Mouse (Mus musculus) heart, postnatal 4 days (tissue): Measurements from ENCODE around the gene Idi2. TPM values are rescaled to one million over a fixed set of nuclear protein-coding genes. Genes with fewer than 3 reads are reported as not detected.
"Not testable (repeated sequence)": the region's sequence is repeated elsewhere in the genome, so short reads cannot be mapped to it uniquely, and the experiment has no call there.

ENCODE experiments used
- DNase-seq: peaks from one replicate; pipeline ENCODE4 v3.0.0; 2021
- total RNA-seq, 2 experiments: library from RNA; stranded (reverse); gene quantifications; 2 replicates each; pipeline ENCODE4 v1.2.3; 2021

Gene Idi2
- not detected for total RNA-seq

DNA sequence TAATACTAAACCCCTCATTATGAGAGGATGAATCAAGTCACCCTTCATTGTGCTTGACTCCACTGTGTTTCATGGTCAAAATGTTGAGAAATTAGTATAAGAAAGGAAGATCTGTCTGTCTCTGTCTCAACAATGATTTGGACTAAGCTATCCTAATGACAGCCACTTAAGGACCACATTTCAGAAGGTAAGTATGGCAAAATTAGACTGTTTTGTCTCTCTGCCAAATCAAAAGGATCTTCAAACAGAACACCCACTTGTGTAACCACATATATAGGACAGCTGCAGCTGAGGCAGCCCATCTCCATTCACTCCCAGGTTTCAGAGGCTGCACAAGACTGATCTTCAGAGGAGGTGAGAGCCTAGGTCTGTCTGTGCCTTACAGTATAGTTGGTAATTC, at the start of gene Idi2:
Idi2 (plus strand) TSS at position 301 of the 400 bp plus-strand sequence.
- not testable (repeated sequence) for DNase-seq

- DNase-seq, result not testable (repeated sequence)
Observed at GRCm38 (mm10) chr13:8905986-8906385, 46.7 kb upstream of the Idi2 start.

GRCm38 (mm10) chr13:8913890-8914289, 38.8 kb upstream of the Idi2 start:
- DNase-seq, result not testable (repeated sequence)

- DNase-seq, result no peak
Observed at GRCm38 (mm10) chr13:8933499-8933898, 19.2 kb upstream of the Idi2 start.

DNA sequence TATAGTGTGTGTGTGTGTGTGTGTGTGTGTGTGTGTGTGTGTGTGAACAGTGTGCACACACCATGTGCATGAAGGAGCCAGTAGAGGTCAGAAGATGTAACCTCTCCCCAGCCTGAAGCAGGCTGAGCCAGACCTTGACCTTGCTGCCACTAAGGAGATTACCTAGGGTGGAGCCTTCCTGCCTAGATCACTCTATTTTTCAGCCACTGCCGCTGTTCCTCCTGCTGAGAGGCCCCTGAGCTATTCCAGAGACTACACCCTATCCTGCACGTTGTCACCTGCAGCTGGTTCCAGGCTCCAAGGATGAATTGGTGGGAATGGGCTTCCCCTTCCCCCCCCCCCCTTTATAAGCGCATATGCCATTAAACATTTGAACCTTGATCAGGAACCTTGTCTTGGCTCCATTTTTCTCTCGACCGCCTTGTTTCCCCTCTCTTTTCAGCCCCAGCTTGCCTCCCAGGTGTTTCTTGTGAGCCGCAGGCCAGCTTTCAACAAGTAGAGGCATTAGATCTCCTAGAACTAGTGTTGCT, 15.0 kb upstream of the Idi2 start:
- not testable (repeated sequence) for DNase-seq

DNA sequence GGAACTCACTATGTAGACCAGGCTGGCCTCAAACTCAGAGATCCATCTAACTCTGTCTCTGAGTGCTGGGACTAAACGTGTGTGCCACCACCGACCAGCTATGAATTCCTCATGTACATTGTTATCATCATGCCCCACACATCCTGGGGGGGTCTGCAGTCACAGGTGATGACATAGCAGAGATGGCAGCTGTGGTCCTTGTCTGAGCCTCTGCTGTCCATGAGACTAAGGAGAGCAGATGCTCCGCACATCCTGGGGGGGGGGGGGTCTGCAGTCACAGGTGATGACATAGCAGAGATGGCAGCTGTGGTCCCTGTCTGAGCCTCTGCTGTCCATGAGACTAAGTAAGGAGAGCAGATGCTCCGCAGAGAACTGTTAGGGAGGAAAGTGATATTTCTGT, 11.6 kb upstream of the Idi2 start:
- DNase-seq, result not testable (repeated sequence)

DNA sequence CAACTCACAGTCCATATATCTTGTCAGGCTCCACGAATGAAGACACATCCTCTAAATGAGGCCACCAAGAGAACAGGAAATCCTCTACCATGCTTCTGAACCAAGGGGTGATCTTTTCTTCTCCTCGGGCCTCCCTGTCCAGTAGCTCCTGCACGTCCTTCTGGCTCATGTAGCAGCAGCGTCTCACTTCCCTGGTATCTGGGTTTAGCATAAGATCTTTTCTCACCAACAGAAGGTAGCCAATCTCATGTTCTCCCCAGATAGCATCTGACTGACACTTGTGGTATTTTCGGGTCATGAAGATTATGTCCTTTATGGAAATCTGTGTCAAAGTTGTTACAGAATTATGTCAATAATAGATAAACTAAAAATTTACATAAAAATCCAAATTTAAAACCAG, 11.0 kb upstream of the Idi2 start:
- not testable (repeated sequence) for DNase-seq

- not testable (repeated sequence) for DNase-seq
Observed at GRCm38 (mm10) chr13:8943828-8944227, 8.8 kb upstream of the Idi2 start.

DNA sequence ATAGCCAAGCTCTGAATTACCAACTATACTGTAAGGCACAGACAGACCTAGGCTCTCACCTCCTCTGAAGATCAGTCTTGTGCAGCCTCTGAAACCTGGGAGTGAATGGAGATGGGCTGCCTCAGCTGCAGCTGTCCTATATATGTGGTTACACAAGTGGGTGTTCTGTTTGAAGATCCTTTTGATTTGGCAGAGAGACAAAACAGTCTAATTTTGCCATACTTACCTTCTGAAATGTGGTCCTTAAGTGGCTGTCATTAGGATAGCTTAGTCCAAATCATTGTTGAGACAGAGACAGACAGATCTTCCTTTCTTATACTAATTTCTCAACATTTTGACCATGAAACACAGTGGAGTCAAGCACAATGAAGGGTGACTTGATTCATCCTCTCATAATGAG, 4.5 kb upstream of the Idi2 start, which contains the start of gene Gm9745:
Gm9745 (minus strand) TSS at position 101 of the 400 bp plus-strand sequence.
- DNase-seq, result not testable (repeated sequence)

DNA sequence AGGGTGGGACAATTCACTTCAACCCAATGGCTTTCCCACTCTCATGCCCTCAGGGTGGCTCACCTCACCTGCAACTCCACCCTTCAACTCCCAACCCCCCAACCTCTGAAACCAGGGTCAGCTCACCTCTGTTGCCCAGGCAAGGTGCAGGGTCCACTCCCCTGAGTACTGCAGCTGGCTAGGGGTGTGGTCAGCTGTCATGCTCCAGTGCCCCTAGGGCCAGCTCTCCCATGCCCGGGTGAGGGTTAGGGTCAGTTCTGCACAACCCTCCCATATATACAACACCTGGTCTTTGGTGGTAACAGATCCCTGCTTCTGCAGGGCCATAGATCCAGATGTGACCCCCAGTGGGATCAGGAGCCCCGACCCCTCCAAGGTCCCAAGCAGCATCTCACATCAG, 2.5 kb downstream of the Idi2 start:
- not testable (repeated sequence) for DNase-seq

- DNase-seq, result not testable (repeated sequence)
Observed at GRCm38 (mm10) chr13:8956873-8957272, 4.2 kb downstream of the Idi2 start.

- not testable (repeated sequence) for DNase-seq
Observed at GRCm38 (mm10) chr13:8959058-8959457, 6.4 kb downstream of the Idi2 start.

- not testable (repeated sequence) for DNase-seq
Observed at GRCm38 (mm10) chr13:8959554-8959953, 6.9 kb downstream of the Idi2 start.

GRCm38 (mm10) chr13:8961128-8961888, 8.6 kb downstream of the Idi2 start:
- DNase-seq, result not testable (repeated sequence)

DNA sequence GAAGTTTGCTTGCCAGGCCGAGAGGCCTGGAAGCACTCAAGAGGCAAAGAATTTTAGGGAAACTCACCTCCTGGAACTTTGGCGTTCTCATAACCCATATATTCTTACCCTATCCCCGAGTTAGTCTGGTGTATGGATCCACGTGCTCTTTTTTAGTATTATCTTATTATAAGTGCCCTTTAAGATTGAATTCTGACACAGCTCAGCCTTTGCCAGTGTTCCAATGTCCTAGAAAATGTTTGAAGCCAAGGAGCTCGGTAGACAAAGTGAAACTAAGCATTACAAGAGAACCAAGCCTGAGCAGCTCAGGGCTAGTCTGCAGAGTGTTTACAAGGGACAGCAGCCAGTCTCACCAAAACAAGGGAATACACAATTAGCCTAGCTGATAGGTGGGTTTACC, 9.6 kb downstream of the Idi2 start:
- DNase-seq, result not testable (repeated sequence)

DNA sequence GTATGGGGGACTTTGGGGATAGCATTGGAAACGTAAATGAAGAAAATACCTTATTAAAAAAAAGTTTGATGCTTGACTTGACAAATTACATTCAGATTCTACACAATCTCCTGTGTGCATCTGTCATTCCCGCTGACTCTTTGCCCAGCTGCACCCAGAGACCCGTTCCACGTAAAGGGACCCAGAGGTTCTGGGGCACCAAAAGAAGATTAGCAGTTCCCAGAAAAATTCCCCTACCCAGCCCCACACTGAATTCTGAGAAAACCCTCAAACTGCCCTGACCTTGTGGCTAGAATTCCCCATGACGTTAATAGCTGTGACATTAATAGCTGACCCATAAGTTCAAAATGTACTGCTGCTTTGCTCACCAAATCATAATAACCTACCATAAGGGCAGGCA, 12.6 kb downstream of the Idi2 start:
- DNase-seq, result no peak

- DNase-seq, result no peak
Observed at GRCm38 (mm10) chr13:8967742-8968141, 15.1 kb downstream of the Idi2 start.

GRCm38 (mm10) chr13:8972369-8972768, 19.7 kb downstream of the Idi2 start:
- no peak for DNase-seq

DNA sequence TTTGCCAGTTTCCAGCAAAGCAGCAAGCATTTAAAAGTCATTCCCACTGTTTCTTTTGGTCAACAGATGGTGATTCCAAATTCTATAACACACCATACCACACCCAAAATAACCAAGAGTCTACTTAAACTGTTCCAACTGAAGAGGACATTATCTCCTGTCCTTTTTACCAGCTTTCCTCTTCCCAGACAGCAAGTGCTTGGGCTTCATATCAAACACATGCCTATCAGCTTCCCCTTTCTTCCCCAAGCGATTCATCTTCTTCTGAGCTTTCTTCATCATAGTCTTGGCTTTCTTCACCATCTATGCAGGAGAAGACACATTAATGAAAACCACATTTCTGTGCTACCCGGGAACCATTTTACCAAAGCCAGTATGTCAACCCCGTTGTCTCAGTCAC, 20.3 kb downstream of the Idi2 start:
- no peak for DNase-seq

GRCm38 (mm10) chr13:8992231-8992630, 39.6 kb downstream of the Idi2 start:
- no peak for DNase-seq

GRCm38 (mm10) chr13:8995159-8995989, 42.7 kb downstream of the Idi2 start:
- no peak for DNase-seq

- peak; percentile 97 for DNase-seq
Observed at GRCm38 (mm10) chr13:8995990-8996786, 43.5 kb downstream of the Idi2 start, which contains the start of gene Gtpbp4. Gtpbp4 (minus strand) TSS chr13:8996083.
